Mouse (Mus musculus) liver, embryonic 16.5 days (tissue): ENCODE results near the gene Iqgap2. TPM values are rescaled to one million over a fixed set of nuclear protein-coding genes. Genes with fewer than 3 reads are reported as not detected.

ENCODE experiments used
- ATAC-seq: fragments of 200-750 bp; cut with Nextera tagmentation; 2 replicates; pipeline ENCODE4 v1.8.0; 2017; ENCODE audit warnings: low read depth, mild to moderate bottlenecking, moderate number of reproducible peaks, moderate library complexity
- H3K27ac ChIP-seq: fragments of 300-500 bp; sonication (generic); 2 replicates; pipeline ENCODE4 v1.5.1; 2014; ENCODE audit warnings: mild to moderate bottlenecking, low read length
- H3K27me3 ChIP-seq: fragments of 300-500 bp; sonication (generic); 2 replicates; pipeline ENCODE4 v1.6.1; 2014; ENCODE audit warnings: low read depth, low read length, mixed read lengths; ENCODE audit not compliant: control insufficient read depth, insufficient read depth
- H3K36me3 ChIP-seq: fragments of 300-500 bp; sonication (generic); 2 replicates; pipeline ENCODE4 v1.6.1; 2014; ENCODE audit warnings: mild to moderate bottlenecking; ENCODE audit not compliant: control insufficient read depth, insufficient read depth
- H3K4me1 ChIP-seq: fragments of 300-500 bp; sonication (generic); 2 replicates; pipeline ENCODE4 v1.6.1; 2014; ENCODE audit warnings: low read depth, low read length, mixed read lengths; ENCODE audit not compliant: control insufficient read depth
- H3K4me2 ChIP-seq: fragments of 300-500 bp; sonication (generic); 2 replicates; pipeline ENCODE4 v1.6.1; 2014; ENCODE audit warnings: low read depth, low read length, mixed read lengths
- H3K4me3 ChIP-seq: fragments of 300-500 bp; sonication (generic); 2 replicates; pipeline ENCODE4 v1.5.1; 2014; ENCODE audit warnings: low read depth, mild to moderate bottlenecking, low read length
- H3K9ac ChIP-seq: fragments of 300-500 bp; sonication (generic); 2 replicates; pipeline ENCODE4 v1.6.1; 2014; ENCODE audit warnings: low read depth, low read length
- H3K9me3 ChIP-seq: fragments of 300-500 bp; sonication (generic); replicated peaks from 2 replicates; pipeline ENCODE4 v1.6.1; 2016; ENCODE audit warnings: low read length; ENCODE audit not compliant: control insufficient read depth
- WGBS: fragments of 180-500 bp; shearing (Covaris S2); extraction: QIAGEN DNeasy Blood & Tissue Kit; methylation state at CpG from one replicate; pipeline ENCODE4 v1.1.7; 2014; ENCODE audit not compliant: insufficient replicate concordance; 5-methylcytosine and 5-hydroxymethylcytosine counted together
- polyA plus RNA-seq: library from polyadenylated mRNA; unstranded; fragments of >200 nt; fragmentation: Nextera tagmentation; extraction: Ambion mirVana; gene quantifications from 2 replicates; pipeline ENCODE4 v1.2.1, GENCODE M21; 2015

Gene Iqgap2
- polyA plus RNA-seq, 1 experiment from 2014 or later: 20.3 TPM

GRCm38 (mm10) chr13:95846364-95846763 lies 45.4 kb downstream of the Iqgap2 start:
- WGBS: 57% methylated on average over 5 of the region's 5 CpGs
- H3K9ac ChIP-seq: no peak overlapping the region
- ATAC-seq: no peak
- no peak overlapping the region for H3K4me2 ChIP-seq
- H3K27me3 ChIP-seq: no peaks in the 10 kb centered on the region
- no peaks in the 10 kb centered on the region for H3K9me3 ChIP-seq
- no peak overlapping the region for H3K27ac ChIP-seq
- H3K36me3 ChIP-seq: no peaks in the 10 kb centered on the region
- H3K4me1 ChIP-seq: peaks cover 5% of the 10 kb centered on the region
- H3K4me3 ChIP-seq: no peak overlapping the region

- ATAC-seq: no peak
- Histone ChIP-seq H3K4me1 (peaks cover 2% of the 10 kb centered on the region), H3K4me2 (no peak overlapping the region), H3K4me3 (no peak overlapping the region), H3K27ac (no peak overlapping the region; the same call in 1 of the 2 replicates), H3K27me3 (no peaks in the 10 kb centered on the region), H3K9ac (no peak overlapping the region), H3K36me3 (no peaks in the 10 kb centered on the region), H3K9me3 (no peaks in the 10 kb centered on the region)
- WGBS: 63% methylated on average over 3 of the region's 3 CpGs
Observed at GRCm38 (mm10) chr13:95844950-95845349, 46.8 kb downstream of the Iqgap2 start.

GRCm38 (mm10) chr13:95843411-95844026 lies 48.2 kb downstream of the Iqgap2 start:
- ATAC-seq: no peak
- Histone ChIP-seq H3K4me1 (peaks cover 2% of the 10 kb centered on the region; the same call in 1 of the 2 replicates), H3K4me3 (no peak overlapping the region), H3K4me2 (no peak overlapping the region), H3K9me3 (no peaks in the 10 kb centered on the region), H3K27ac (no peak overlapping the region), H3K9ac (no peak overlapping the region), H3K36me3 (no peaks in the 10 kb centered on the region), H3K27me3 (no peaks in the 10 kb centered on the region)
- WGBS: 71% methylated on average over 10 of the region's 10 CpGs

GRCm38 (mm10) chr13:95842803-95843202 lies 48.9 kb downstream of the Iqgap2 start:
- no peak overlapping the region for H3K27ac ChIP-seq
- WGBS: 57% methylated on average over 7 of the region's 7 CpGs
- H3K9me3 ChIP-seq: no peaks in the 10 kb centered on the region
- H3K4me3 ChIP-seq: no peak overlapping the region
- no peaks in the 10 kb centered on the region for H3K27me3 ChIP-seq
- H3K9ac ChIP-seq: no peak overlapping the region
- H3K4me1 ChIP-seq: peaks cover 2% of the 10 kb centered on the region; the same call in 1 of the 2 replicates
- ATAC-seq: no peak
- no peak overlapping the region for H3K4me2 ChIP-seq
- no peaks in the 10 kb centered on the region for H3K36me3 ChIP-seq

GRCm38 (mm10) chr13:95841946-95842345 lies 49.8 kb downstream of the Iqgap2 start:
- Histone ChIP-seq H3K4me3 (no peak overlapping the region), H3K36me3 (no peaks in the 10 kb centered on the region), H3K27me3 (no peaks in the 10 kb centered on the region), H3K4me1 (peaks cover 4% of the 10 kb centered on the region), H3K9me3 (no peaks in the 10 kb centered on the region), H3K9ac (no peak overlapping the region), H3K27ac (no peak overlapping the region), H3K4me2 (no peak overlapping the region)
- WGBS: 68% methylated on average over 1 of the region's 1 CpGs
- no peak for ATAC-seq

GRCm38 (mm10) chr13:95836944-95837343 lies 54.8 kb downstream of the Iqgap2 start:
- no peaks in the 10 kb centered on the region for H3K27me3 ChIP-seq
- H3K27ac ChIP-seq: no peak overlapping the region
- H3K36me3 ChIP-seq: peaks cover 3% of the 10 kb centered on the region; the same call in 1 of the 2 replicates
- no peak overlapping the region for H3K4me2 ChIP-seq
- peaks cover 2% of the 10 kb centered on the region; the same call in 1 of the 2 replicates for H3K4me1 ChIP-seq
- H3K9me3 ChIP-seq: no peaks in the 10 kb centered on the region
- ATAC-seq: no peak
- 32% methylated on average over 3 of the region's 3 CpGs for WGBS
- H3K4me3 ChIP-seq: no peak overlapping the region
- H3K9ac ChIP-seq: no peak overlapping the region

GRCm38 (mm10) chr13:95833473-95833872 lies 58.2 kb downstream of the Iqgap2 start:
- H3K4me2 ChIP-seq: no peak overlapping the region
- peaks cover 3% of the 10 kb centered on the region; the same call in 1 of the 2 replicates for H3K36me3 ChIP-seq
- no peaks in the 10 kb centered on the region for H3K9me3 ChIP-seq
- H3K9ac ChIP-seq: no peak overlapping the region
- 72% methylated on average over 6 of the region's 6 CpGs for WGBS
- H3K27me3 ChIP-seq: no peaks in the 10 kb centered on the region
- H3K4me3 ChIP-seq: no peak overlapping the region
- H3K4me1 ChIP-seq: peaks cover 2% of the 10 kb centered on the region; the same call in 1 of the 2 replicates
- H3K27ac ChIP-seq: no peak overlapping the region
- ATAC-seq: no peak

GRCm38 (mm10) chr13:95832712-95833111 lies 59.0 kb downstream of the Iqgap2 start:
- 76% methylated on average over 3 of the region's 3 CpGs for WGBS
- no peak for ATAC-seq
- H3K27me3 ChIP-seq: no peaks in the 10 kb centered on the region

GRCm38 (mm10) chr13:95831760-95832159 lies 60.0 kb downstream of the Iqgap2 start:
- Histone ChIP-seq H3K9ac (no peak overlapping the region), H3K4me1 (peaks cover 2% of the 10 kb centered on the region), H3K4me3 (no peak overlapping the region), H3K4me2 (no peak overlapping the region), H3K27ac (no peak overlapping the region), H3K36me3 (peaks cover 3% of the 10 kb centered on the region; the same call in 1 of the 2 replicates), H3K9me3 (no peaks in the 10 kb centered on the region), H3K27me3 (no peaks in the 10 kb centered on the region)
- ATAC-seq: 0 out of 2 replicates have a peak, but pooled peaks have one; percentile 13

More at GRCm38 (mm10) chr13:95832712-95833111, 59.0 kb downstream of the Iqgap2 start:
- peaks cover 3% of the 10 kb centered on the region; the same call in 1 of the 2 replicates for H3K36me3 ChIP-seq
- H3K4me3 ChIP-seq: no peak overlapping the region
- H3K4me1 ChIP-seq: peaks cover 2% of the 10 kb centered on the region
- no peak overlapping the region for H3K9ac ChIP-seq
- H3K4me2 ChIP-seq: no peak overlapping the region
- no peak overlapping the region for H3K27ac ChIP-seq
- H3K9me3 ChIP-seq: no peaks in the 10 kb centered on the region
